Mouse (Mus musculus): ENCODE measurements at regions not wholly inside any gene's neighbourhood (a gene's known extent, or its start where the extent isn't known, plus 50 kb on each side); places are given as distances from the start of the nearest gene placed in this dataset.

GRCm38 (mm10) chr10:21685122-21685798 is 92.3 kb downstream of the 1700020N01Rik start:
- no peaks in the 10 kb centered on the region for H3K9me3 ChIP-seq (ENCODE audit: control insufficient read depth, low read length)
- H3K4me3 ChIP-seq (ENCODE audit: low read depth, low read length) = no peak overlapping the region
- no peaks in the 10 kb centered on the region for H3K27me3 ChIP-seq (ENCODE audit: control insufficient read depth, insufficient read depth, low read length)
- no peak overlapping the region for H3K4me2 ChIP-seq (replicated peaks; ENCODE audit: low read depth, low read length)
- ATAC-seq (ENCODE audit: low FRiP score) (no peak), DNase-seq (ENCODE audit: low spot score) (peak; percentile 36)
- no peaks in the 10 kb centered on the region for H3K4me1 ChIP-seq (replicated peaks; ENCODE audit: control insufficient read depth, insufficient read depth, low read length)
- H3K9ac ChIP-seq (ENCODE audit: low read depth, low read length) = no peak overlapping the region
- WGBS = 41% methylated on average over 9 of the region's 9 CpGs
- H3K36me3 ChIP-seq (ENCODE audit: control insufficient read depth, insufficient read depth, low read length) = no peaks in the 10 kb centered on the region
- no peak overlapping the region for H3K27ac ChIP-seq (ENCODE audit: low read depth, low read length)

GRCm38 (mm10) chr10:21686060-21686459 is 93.1 kb downstream of the 1700020N01Rik start:
- H3K4me1 ChIP-seq (replicated peaks; ENCODE audit: control insufficient read depth, insufficient read depth, low read length) = no peaks in the 10 kb centered on the region
- no peak overlapping the region for H3K27ac ChIP-seq (ENCODE audit: low read depth, low read length)
- no peak for ATAC-seq (ENCODE audit: low FRiP score)
- WGBS = 69% methylated on average over 9 of the region's 9 CpGs
- no peaks in the 10 kb centered on the region for H3K9me3 ChIP-seq (ENCODE audit: control insufficient read depth, low read length)
- H3K4me2 ChIP-seq (replicated peaks; ENCODE audit: low read depth, low read length) = no peak overlapping the region
- no peak overlapping the region for H3K9ac ChIP-seq (ENCODE audit: low read depth, low read length)
- H3K4me3 ChIP-seq (ENCODE audit: low read depth, low read length) = no peak overlapping the region
- H3K36me3 ChIP-seq (ENCODE audit: control insufficient read depth, insufficient read depth, low read length) = no peaks in the 10 kb centered on the region
- H3K27me3 ChIP-seq (ENCODE audit: control insufficient read depth, insufficient read depth, low read length) = no peaks in the 10 kb centered on the region
- DNase-seq (ENCODE audit: low spot score) = no peak

- WGBS = 89% methylated on average over 7 of the region's 7 CpGs
Measured at GRCm38 (mm10) chr10:21687484-21687883, 94.5 kb downstream of the 1700020N01Rik start.

DNA sequence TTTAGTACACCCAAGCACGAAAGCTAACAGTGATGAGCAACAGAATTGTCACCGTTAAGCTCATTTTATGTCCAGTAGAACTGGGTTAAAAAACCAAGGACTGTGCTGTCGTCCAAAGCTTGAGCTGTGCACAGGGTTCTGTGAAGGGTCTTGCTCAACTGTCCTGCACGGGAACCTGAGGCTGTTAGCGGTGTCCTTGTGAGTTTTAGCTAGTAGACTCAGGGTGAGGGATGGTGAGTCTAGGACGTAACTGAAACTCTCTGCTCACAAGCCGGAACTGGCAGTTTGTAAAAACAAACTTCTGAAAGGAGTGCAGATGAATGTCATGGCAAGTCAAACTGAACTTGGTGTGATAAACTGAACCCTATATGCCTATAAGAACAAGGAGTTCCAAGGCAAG is 95.6 kb downstream of the 1700020N01Rik start:
- no peak overlapping the region for H3K4me2 ChIP-seq (replicated peaks; ENCODE audit: low read depth, low read length)
- no peaks in the 10 kb centered on the region for H3K36me3 ChIP-seq (ENCODE audit: control insufficient read depth, insufficient read depth, low read length)
- H3K27me3 ChIP-seq (ENCODE audit: control insufficient read depth, insufficient read depth, low read length) = no peaks in the 10 kb centered on the region
- H3K4me1 ChIP-seq (replicated peaks; ENCODE audit: control insufficient read depth, insufficient read depth, low read length) = no peaks in the 10 kb centered on the region
- H3K27ac ChIP-seq (ENCODE audit: low read depth, low read length) = no peak overlapping the region
- ATAC-seq (ENCODE audit: low FRiP score) = no peak
- H3K9me3 ChIP-seq (ENCODE audit: control insufficient read depth, low read length) = no peaks in the 10 kb centered on the region
- 83% methylated on average over 7 of the region's 7 CpGs for WGBS
- no peak overlapping the region for H3K4me3 ChIP-seq (ENCODE audit: low read depth, low read length)
- no peak for DNase-seq (ENCODE audit: low spot score)
- H3K9ac ChIP-seq (ENCODE audit: low read depth, low read length) = no peak overlapping the region

More at GRCm38 (mm10) chr10:21687484-21687883, 94.5 kb downstream of the 1700020N01Rik start:
- ATAC-seq (ENCODE audit: low FRiP score) (no peak), DNase-seq (ENCODE audit: low spot score) (no peak)
- Histone ChIP-seq H3K27ac (ENCODE audit: low read depth, low read length) (no peak overlapping the region), H3K36me3 (ENCODE audit: control insufficient read depth, insufficient read depth, low read length) (no peaks in the 10 kb centered on the region), H3K9me3 (ENCODE audit: control insufficient read depth, low read length) (no peaks in the 10 kb centered on the region), H3K27me3 (ENCODE audit: control insufficient read depth, insufficient read depth, low read length) (no peaks in the 10 kb centered on the region), H3K4me2 (replicated peaks; ENCODE audit: low read depth, low read length) (no peak overlapping the region), H3K9ac (ENCODE audit: low read depth, low read length) (no peak overlapping the region), H3K4me1 (replicated peaks; ENCODE audit: control insufficient read depth, insufficient read depth, low read length) (no peaks in the 10 kb centered on the region), H3K4me3 (ENCODE audit: low read depth, low read length) (no peak overlapping the region)

GRCm38 (mm10) chr10:21689847-21690269 is 96.9 kb downstream of the 1700020N01Rik start:
- ATAC-seq (ENCODE audit: low FRiP score) (no peak), DNase-seq (ENCODE audit: low spot score) (no peak)
- no peaks in the 10 kb centered on the region for H3K36me3 ChIP-seq (ENCODE audit: control insufficient read depth, insufficient read depth, low read length)
- H3K4me3 ChIP-seq (ENCODE audit: low read depth, low read length) = no peak overlapping the region
- no peak overlapping the region for H3K9ac ChIP-seq (ENCODE audit: low read depth, low read length)
- H3K4me1 ChIP-seq (replicated peaks; ENCODE audit: control insufficient read depth, insufficient read depth, low read length) = no peaks in the 10 kb centered on the region
- no peaks in the 10 kb centered on the region for H3K27me3 ChIP-seq (ENCODE audit: control insufficient read depth, insufficient read depth, low read length)
- H3K27ac ChIP-seq (ENCODE audit: low read depth, low read length) = no peak overlapping the region
- WGBS = 84% methylated on average over 9 of the region's 9 CpGs
- H3K4me2 ChIP-seq (replicated peaks; ENCODE audit: low read depth, low read length) = no peak overlapping the region
- no peaks in the 10 kb centered on the region for H3K9me3 ChIP-seq (ENCODE audit: control insufficient read depth, low read length)

- H3K36me3 ChIP-seq (ENCODE audit: control insufficient read depth, insufficient read depth, low read length) = no peaks in the 10 kb centered on the region
- no peak overlapping the region for H3K4me3 ChIP-seq (ENCODE audit: low read depth, low read length)
- no peaks in the 10 kb centered on the region for H3K9me3 ChIP-seq (ENCODE audit: control insufficient read depth, low read length)
- no peaks in the 10 kb centered on the region for H3K27me3 ChIP-seq (ENCODE audit: control insufficient read depth, insufficient read depth, low read length)
- no peak for DNase-seq (ENCODE audit: low spot score)
- H3K27ac ChIP-seq (ENCODE audit: low read depth, low read length) = no peak overlapping the region
- no peak for ATAC-seq (ENCODE audit: low FRiP score)
- WGBS = 83% methylated on average over 5 of the region's 5 CpGs
- H3K4me2 ChIP-seq (replicated peaks; ENCODE audit: low read depth, low read length) = no peak overlapping the region
- H3K4me1 ChIP-seq (replicated peaks; ENCODE audit: control insufficient read depth, insufficient read depth, low read length) = no peaks in the 10 kb centered on the region
- no peak overlapping the region for H3K9ac ChIP-seq (ENCODE audit: low read depth, low read length)
Measured at GRCm38 (mm10) chr10:21695185-21695584, 102.2 kb downstream of the 1700020N01Rik start.

GRCm38 (mm10) chr10:21696671-21697070 is 103.7 kb downstream of the 1700020N01Rik start:
- 94% methylated on average over 5 of the region's 5 CpGs for WGBS
- no peak overlapping the region for H3K4me2 ChIP-seq (replicated peaks; ENCODE audit: low read depth, low read length)
- ATAC-seq (ENCODE audit: low FRiP score) (no peak), DNase-seq (ENCODE audit: low spot score) (no peak)
- no peak overlapping the region for H3K27ac ChIP-seq (ENCODE audit: low read depth, low read length)
- H3K36me3 ChIP-seq (ENCODE audit: control insufficient read depth, insufficient read depth, low read length) = no peaks in the 10 kb centered on the region
- H3K4me3 ChIP-seq (ENCODE audit: low read depth, low read length) = no peak overlapping the region
- H3K27me3 ChIP-seq (ENCODE audit: control insufficient read depth, insufficient read depth, low read length) = no peaks in the 10 kb centered on the region
- H3K9ac ChIP-seq (ENCODE audit: low read depth, low read length) = no peak overlapping the region
- H3K4me1 ChIP-seq (replicated peaks; ENCODE audit: control insufficient read depth, insufficient read depth, low read length) = peaks cover under 1% of the 10 kb centered on the region; the same call in 1 of the 2 replicates
- no peaks in the 10 kb centered on the region for H3K9me3 ChIP-seq (ENCODE audit: control insufficient read depth, low read length)

DNA sequence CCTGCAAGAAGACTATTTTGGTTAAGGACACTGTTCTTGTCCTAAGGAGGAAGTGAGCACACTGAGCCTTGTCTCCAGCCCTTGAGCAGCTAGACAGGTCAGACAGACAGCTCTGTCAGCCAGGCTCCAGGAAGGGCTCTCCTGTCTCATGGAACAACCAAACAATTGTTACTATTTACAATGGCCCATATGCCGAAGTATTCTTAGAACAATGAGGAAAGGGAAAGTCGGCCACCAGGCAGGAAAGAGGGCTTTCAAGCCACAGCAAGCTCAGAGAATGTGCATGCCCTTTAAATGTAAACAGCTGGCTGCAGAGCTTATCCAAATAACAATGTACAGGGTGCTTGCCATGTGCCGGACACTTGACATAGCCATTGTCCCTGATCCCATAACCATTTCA is 108.6 kb downstream of the 1700020N01Rik start:
- Histone ChIP-seq H3K36me3 (ENCODE audit: control insufficient read depth, insufficient read depth, low read length) (no peaks in the 10 kb centered on the region), H3K27me3 (ENCODE audit: control insufficient read depth, insufficient read depth, low read length) (no peaks in the 10 kb centered on the region), H3K4me3 (ENCODE audit: low read depth, low read length) (no peak overlapping the region), H3K4me1 (replicated peaks; ENCODE audit: control insufficient read depth, insufficient read depth, low read length) (peaks cover 3% of the 10 kb centered on the region; the same call in 1 of the 2 replicates), H3K4me2 (replicated peaks; ENCODE audit: low read depth, low read length) (no peak overlapping the region), H3K9ac (ENCODE audit: low read depth, low read length) (no peak overlapping the region), H3K27ac (ENCODE audit: low read depth, low read length) (no peak overlapping the region), H3K9me3 (ENCODE audit: control insufficient read depth, low read length) (no peaks in the 10 kb centered on the region)
- DNase-seq (ENCODE audit: low spot score) (peak; percentile 23), ATAC-seq (ENCODE audit: low FRiP score) (no peak)
- 21% methylated on average over 3 of the region's 3 CpGs for WGBS

DNA sequence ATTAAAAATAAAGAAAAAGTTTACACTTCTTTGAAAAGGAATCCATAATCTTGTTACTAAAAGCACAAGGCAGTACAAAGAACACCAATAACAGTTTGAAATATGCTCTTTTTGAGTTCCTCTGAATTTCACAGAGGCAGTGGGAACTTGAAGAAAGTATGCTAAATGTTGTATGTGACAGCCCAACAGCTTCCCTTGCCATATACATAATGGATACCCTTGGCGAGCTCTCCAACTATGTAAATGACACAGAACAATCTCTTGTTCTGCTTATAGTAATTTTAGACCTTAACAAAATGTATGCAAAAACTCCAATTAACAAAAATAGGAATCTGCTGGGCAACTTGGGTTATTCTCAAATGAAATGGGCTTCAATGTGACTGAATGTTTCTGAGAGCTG is 109.2 kb downstream of the 1700020N01Rik start:
- H3K9me3 ChIP-seq (ENCODE audit: control insufficient read depth, low read length) = no peaks in the 10 kb centered on the region

More for the DNA sequence above, 109.2 kb downstream of the 1700020N01Rik start:
- Histone ChIP-seq H3K36me3 (ENCODE audit: control insufficient read depth, insufficient read depth, low read length) (no peaks in the 10 kb centered on the region), H3K27me3 (ENCODE audit: control insufficient read depth, insufficient read depth, low read length) (no peaks in the 10 kb centered on the region), H3K9ac (ENCODE audit: low read depth, low read length) (no peak overlapping the region), H3K4me2 (replicated peaks; ENCODE audit: low read depth, low read length) (no peak overlapping the region), H3K27ac (ENCODE audit: low read depth, low read length) (no peak overlapping the region), H3K4me3 (ENCODE audit: low read depth, low read length) (no peak overlapping the region), H3K4me1 (replicated peaks; ENCODE audit: control insufficient read depth, insufficient read depth, low read length) (peaks cover 3% of the 10 kb centered on the region; the same call in 1 of the 2 replicates)
- 81% methylated on average over 1 of the region's 1 CpGs for WGBS
- no peak for ATAC-seq (ENCODE audit: low FRiP score)
- DNase-seq (ENCODE audit: low spot score) = no peak
